Mouse (Mus musculus) embryonic fibroblast, embryonic 13.5 days (primary cell): Measurements from ENCODE around the gene Mtmr14.

ENCODE experiments used
- CTCF ChIP-seq: IDR thresholded peaks from 2 replicates; pipeline ENCODE4 v1.5.1; 2011; ENCODE audit warnings: mild to moderate bottlenecking, control low read depth, low read length, moderate library complexity, borderline replicate concordance; ENCODE audit not compliant: insufficient read depth
- POLR2A ChIP-seq: IDR thresholded peaks from 2 replicates; pipeline ENCODE4 v1.6.1; 2011; ENCODE audit warnings: low read depth, mild to moderate bottlenecking, control low read depth, low read length, moderate library complexity

- TF ChIP-seq CTCF (no peak), POLR2A (no peak)
Measured at GRCm38 (mm10) chr6:113235141-113235540, 2.5 kb upstream of the Mtmr14 start.
